Mouse (Mus musculus) brain, adult 2 months (tissue): Measurements from ENCODE around the gene Clip3.
A peak's percentile ranks its signal among the peaks of the same experiment; 100 is the strongest.

Experiments used
- DNase-seq: peaks from one replicate; pipeline ENCODE4 v3.0.0; 2011; ENCODE audit warnings: low read depth, low spot score

The Clip3 gene

DNA sequence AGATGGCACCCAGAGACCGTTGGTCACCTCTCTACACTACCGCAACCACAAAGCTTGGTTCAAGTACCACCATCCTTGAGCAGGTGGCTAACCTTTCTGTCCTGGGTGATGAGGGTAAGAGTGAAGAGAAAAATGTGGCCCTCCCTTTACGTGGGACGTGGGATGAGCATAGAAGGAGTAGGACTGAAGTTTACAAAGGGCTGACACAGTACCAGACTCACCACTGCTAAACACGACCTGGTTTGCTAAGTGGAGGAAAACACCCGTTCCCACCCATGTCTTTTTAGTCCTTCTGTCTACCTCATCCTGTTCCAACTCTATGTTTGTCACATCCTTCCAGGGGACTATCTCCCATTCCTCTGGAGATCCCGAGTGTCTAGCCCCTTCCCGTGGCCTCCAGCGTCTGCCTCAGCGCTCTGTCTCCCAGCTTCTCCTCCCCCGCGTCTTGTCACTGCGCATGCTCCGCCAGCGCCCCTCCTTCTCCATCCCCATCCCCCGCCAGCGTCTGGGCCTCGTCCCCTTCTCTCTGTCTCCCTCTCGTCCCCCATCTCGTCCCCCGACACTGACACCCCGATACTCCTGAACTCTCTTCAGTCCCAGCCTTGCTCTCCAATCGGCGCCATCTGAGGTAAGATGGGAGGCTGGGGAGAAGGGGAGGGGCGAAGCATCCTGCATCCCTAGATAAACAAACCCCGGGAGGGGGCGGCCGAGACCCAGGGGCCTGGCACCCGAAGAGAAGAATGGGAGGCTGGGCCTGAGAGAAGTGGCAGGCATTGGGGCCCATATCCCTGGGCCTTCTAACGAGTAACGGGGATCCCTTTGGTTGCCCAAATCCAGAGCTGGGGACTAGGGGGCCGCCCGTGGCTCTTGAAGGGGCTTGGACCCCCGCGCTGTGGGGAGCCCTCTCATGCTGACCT, at the start of gene Clip3:
Clip3 (plus strand) TSS at position 514 of the 917 bp plus-strand sequence.
- DNase-seq = peak; percentile 95

DNA sequence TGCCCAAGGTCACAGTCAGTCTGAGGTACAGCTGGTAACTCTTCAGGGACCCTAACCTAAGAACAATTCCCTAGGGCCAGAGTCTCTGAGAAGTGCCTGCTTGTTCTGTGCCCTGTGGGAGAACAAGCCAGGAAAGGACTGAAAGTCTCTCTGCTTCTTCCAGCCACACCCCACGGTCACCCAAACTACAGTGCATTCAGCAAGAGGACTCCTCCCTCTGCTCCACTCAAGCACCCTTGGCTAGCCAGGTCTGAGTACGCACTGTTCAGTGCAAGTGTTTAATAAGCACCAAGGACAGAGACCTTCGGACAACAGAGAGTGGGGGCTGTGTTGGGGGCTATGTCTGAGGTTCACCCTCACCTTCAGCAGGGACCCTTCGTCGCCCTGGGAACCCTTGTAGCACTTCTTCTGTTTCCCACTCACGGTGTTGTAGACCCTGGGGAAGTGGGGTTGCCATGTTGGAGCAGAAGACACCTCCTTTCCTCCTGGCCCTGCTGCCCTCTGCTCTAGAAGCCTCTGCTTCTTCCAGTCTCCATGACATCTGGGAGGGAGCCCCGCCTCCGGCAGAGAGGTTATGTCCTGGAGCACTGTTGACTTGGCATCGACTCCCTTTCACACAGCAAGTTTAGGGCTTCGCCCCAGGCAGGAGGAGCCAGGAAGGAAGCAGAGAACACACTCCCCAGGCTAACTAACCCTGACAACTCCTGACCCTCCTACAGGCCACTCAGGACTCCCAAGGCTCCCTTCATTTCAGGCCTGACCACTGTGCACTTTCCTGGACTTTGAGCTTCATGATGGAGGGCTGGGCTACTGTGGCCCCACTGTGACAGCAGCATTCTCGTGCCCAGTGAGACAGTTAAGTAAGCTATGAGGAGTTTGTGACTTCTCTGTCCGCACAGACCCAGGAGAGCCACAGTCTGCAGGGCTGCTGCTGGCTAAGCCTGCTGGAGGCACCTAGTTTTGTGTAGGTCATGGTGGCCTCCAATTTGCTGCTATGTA, 39.3 kb upstream of the Clip3 start:
- no peak for DNase-seq

DNA sequence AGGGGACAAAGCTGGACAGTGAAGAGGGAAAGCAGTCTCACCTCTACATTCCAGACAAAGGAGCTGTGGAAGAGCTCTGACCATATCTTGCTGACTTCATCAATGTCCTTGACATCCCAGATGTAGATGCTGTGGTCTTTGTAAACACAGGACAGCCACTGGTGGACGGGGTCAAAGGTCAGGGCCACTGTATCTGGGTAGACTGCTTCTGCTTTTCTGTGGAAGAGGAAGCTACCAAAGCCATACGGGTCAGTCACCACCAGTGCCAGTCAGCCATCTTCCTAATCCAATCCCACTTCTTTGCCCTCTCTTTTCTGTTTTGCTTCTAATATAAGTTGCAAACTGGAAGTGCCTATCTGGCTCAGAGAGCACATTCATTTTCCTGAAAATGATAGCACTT, 26.5 kb upstream of the Clip3 start:
- no peak for DNase-seq

DNA sequence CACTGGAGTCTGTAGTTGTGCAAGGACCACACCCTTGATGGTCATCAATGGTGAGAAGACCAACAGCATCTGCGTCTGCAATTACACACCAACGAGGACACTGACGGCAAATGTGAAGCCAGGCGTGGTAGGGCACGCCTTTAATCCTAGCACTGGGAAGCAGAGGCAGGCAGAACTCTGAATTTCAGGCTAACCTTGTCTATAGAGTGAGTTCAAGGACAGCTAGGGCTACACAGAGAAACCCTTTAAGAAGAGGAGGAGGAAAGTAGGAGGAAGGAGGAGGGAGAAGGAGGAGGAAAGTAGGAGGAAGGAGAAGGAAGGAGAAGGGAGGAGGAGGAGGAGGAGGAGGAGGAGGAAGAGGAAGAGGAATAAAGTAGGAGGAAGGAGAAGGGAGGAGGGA, 26.0 kb upstream of the Clip3 start:
- no peak for DNase-seq

DNA sequence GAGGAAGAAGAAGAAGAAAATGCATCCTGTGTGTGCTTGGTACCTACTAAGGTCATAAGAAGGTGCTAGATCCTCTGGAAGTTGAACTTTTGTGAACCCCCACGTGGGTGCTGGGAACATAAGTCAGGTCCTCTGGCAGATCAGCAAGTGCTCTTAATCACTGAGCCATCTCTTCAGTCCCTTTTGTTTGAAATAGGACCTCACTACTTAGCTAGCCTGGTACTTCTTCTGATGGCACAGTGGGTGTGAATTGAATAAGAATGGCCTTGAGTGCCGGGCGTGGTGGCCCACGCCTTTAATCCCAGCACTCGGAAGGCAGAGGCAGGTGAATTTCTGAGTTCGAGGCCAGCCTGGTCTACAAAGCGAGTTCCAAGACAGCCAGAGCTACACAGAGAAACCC, 25.6 kb upstream of the Clip3 start:
- no peak for DNase-seq

DNA sequence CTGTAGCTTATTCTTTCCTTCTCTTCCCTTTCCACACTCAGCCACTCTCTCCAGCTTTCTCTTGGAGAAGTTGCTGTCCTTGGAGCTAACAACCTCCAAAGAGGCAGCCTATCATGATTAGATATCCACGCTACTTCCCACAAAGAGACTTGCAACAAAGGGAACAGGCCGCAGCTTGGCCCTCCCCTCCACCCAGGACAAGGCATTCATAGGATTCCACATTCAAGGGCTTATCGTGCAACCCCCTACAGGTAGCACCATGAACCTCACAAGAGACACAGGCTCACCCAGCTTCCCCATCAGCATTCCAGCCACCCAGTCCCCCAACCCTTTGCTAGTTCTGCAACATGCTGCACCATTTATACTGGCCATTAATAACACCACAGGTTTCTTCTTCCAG, 24.7 kb upstream of the Clip3 start:
- DNase-seq = no peak

DNA sequence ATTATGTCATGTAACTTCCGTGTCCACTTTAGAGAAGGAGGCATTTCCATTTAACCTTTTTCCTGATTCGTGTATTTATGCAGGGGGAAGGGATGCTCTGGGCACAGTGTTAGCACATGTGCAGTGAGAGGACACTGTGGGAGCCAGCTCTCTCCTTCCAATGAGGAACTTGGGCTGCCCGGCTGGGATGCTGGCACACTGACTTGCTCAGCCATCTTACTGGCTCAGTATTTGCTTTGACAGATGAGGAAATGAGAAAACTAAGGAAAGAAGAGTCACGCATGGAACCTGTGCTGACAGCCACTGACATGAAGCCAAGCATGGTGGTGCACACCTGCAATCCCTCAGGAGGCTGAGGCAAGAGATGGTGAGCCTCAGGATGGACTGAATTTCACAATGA, 21.9 kb upstream of the Clip3 start:
- no peak for DNase-seq

DNA sequence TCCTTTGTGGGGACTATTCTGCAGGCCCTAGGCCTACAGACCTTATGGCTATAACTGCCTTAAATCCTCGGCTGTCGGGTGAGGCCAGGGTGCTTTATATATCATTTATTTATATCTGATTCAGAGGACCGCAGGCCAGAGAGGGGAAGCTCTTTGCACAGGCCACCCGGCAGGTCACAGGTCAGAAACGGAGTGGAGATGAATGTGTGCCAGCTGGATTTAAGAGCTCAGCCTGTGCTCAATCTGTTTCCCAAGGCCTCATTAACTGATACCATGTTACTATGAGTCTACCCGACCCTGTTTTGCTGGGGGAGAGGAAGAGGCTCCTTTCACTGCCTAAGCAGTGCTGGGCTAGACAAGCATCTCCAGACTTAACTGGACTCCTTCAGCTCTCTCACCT, 17.1 kb upstream of the Clip3 start:
- DNase-seq = no peak

DNA sequence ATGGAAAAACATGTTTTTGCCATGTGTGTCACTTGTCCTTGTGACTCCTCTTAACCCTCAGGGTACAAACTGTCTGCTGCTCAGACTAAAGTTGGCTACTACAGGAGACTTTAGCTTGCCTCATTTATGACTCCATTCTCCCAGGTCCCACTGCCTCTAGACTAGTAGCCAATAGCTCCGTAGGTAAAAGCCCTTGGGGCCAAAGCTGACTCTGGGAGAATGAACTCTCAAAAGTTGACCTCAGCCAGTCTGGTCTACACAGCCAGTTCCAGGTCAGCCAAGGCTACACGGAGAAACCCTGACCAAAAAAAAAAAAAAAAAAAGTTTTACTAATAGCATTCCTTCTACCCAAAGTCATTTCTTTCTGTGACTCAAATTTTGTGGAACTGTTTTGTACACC, 12.6 kb upstream of the Clip3 start:
- DNase-seq = no peak

DNA sequence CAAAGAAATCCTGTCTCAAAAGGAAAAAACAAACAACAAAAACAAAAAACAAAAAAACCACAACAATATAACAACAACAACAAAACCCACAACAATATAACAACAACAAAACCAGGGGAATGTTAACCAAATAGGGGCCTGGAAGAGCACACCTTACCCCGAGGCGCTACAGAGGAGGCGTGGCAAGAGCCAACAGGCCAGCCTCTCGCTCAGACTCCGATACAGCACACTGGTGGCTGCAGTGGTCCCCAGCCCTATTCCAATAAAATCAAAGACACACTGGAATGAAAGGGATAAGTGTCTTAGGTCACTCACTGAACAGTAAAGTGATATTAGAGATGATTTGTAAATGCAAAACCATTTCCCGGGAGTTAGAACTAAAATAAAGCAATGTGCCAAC, 12.0 kb upstream of the Clip3 start:
- DNase-seq = no peak

DNA sequence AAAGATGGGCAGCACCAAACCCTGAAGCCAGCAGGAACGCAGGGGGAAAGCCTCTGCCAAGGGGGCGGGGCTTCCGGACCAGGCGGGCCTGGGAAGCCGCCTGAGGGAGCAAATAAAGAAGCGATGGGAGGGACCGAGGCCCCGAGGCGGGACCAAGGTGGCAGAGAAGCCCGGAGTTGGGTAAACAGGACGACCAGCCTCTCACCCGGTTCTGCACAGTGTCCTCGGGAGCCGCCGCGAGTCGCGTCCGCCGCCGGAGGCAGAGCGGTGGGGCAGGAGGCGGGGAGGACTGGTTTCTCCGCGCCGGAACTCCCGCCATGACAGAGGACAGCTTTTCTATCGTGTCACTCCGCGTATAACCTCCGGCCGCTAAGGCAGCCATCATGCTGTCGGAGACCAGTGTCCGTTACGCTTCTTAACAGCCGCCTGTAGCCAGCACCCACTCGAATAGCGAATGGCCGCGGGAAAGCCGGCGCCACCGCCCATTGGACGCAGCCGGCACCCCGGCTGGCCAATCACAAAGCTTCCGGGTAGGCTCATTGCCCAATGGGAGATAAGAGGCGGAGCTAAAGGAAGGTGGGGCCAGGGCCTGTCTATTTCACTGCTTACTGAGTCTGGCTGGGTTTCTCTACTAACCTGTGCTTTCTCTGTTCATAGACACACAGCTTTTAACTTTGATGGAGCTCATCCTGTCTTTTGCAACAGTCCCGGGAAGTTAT, 11.4 kb upstream of the Clip3 start, which contains the start of the genes Thap8 and Wdr62:
Thap8 (plus strand) TSS at position 144 of the 719 bp plus-strand sequence.
Wdr62 (minus strand) TSS at position 469 of the 719 bp plus-strand sequence.
- peak; percentile 97 for DNase-seq

DNA sequence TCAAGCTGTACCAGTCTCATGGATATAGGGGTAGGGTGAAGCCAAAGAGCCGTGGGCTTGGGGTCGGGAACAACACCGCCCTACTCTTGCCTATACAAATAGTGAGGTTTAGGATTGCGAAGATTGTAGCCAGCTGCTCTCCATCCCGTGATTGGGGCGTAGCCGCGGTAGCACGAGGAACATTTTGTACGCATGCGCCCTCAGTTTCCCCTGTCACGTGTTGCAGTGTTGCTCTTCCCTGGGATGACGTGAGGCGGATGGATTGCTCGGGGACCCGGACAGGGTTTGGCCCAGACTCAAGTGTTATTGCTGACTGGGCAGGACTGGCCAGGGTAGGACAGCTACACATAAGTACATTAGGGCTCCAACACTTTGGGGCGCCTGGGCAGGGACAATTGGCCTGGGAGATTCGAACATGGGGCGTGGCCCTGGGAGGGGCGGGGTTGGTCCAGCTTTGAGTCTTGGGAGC, 10.8 kb upstream of the Clip3 start:
- peak; percentile 95 for DNase-seq

DNA sequence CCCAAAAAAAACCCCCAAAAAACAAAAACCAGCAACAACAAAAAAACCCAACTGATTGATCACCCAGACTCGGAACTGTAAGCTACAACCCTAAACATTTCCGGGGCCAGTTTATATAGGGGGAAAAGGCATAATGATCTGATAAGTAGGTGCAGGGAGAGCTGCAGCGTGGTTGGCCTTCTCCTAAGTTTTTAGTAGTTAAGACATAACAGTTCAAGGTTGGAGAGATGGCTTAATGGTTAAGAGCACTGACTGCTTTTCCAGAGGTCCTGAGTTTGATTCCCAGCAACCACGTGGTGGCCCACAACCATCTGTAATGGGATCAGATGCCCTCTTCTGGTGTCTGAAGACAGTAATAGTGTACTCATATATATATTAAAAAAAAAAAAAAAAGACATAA, 10.0 kb upstream of the Clip3 start:
- DNase-seq = no peak

DNA sequence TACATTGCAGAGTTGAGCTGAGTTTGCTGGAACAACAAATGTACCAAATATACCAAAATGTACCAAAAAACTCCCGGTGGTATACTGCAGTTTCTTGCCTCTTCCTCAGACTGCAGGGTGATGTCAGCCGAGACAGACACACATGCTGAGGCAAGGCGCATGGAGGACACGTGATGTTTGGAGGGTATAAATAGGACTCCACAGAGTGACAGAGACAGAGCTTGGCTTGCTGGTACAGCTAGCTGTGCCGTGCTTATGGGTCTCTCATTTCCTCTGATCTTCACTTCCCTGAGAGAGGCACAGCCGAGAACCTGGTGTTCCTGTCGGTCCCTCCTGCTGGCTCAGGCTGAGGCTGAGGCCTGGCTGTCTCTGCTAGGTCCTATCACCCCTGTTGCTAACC, 8.8 kb upstream of the Clip3 start:
- peak; percentile 55 for DNase-seq

DNA sequence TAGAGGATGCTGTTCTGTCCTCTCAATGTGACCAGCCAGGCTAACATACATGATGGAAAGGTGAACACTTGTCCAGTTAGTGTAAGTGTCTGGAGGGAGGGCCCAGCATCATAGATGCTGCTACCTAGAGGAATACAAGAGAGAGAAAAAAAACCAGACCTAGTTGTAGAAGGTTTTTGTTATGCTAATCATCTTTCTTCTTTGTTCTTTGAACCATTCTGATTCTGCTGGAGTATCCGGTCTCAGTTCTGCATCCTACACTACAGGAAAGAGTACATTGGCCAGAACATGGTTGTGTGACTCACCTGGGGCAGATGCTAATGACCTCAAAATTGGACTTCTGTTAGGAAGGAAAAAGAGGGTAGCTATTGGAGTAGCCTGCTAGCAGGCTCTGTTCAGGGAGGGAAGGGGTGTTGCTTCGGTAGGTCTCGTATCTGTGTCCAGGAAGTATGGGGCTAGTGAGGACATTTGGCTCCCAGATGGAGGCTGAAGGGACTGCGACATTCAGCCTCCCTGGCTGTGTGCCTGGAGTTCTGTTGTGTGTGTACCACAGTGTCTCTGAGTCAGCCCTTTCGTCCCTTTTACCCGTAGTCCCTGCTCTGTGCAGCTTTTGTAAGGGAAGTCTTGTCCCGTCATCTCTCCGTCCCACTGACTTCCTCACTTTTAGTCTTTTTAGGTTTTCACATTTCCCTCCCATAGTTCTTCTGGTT, 4.7 kb upstream of the Clip3 start:
- peak; percentile 96 for DNase-seq

DNA sequence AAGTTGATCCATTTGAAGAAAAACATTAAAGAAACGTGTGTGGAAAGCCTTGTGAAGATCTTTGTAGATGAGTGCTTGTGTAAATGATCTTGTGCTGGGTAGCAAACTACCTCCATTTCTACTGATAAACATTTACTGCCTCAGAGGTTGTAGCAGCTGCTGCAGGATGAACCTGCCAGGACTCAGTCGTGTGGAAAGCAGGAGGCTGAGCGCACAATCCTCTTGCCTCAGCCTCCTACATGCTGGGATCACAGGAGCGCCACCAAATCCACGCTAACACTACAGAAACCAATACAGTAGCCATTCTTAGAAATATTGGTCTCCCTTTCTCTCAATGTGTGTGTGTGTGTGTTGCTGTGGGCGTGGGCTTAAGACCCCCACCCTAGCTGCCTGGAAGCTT, 3.5 kb upstream of the Clip3 start:
- peak; percentile 74 for DNase-seq

DNA sequence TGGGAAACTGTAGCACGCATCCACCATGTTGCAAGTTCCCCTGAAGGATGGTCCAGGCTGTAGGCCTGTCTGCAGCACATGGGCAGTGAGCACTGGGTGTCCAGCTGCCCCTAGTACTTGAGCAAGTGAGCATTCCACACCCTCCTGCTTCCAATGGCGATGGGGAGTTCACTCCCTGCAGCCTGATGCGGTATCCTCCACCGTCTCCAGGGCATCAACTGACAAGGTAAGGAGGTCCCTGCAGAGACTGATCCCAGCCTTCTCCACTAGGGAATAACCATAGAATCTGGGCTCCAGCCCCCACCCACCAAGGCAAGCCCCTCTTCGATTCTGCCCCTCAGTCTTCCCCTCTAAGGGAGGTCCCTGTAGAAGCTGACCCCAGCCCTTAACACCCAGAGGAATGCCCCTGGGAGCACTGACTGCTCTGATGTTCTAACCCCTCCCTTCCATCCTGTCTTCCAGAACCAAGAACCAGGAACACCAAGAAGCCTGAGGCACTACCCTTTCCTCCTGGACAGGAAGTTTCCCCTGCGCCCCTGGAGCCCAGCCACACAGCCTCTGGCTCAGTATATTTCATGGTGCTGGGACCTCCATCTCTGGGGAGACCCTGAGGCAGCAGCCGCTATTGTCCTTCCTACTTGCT, 2.3 kb upstream of the Clip3 start:
- no peak for DNase-seq

DNA sequence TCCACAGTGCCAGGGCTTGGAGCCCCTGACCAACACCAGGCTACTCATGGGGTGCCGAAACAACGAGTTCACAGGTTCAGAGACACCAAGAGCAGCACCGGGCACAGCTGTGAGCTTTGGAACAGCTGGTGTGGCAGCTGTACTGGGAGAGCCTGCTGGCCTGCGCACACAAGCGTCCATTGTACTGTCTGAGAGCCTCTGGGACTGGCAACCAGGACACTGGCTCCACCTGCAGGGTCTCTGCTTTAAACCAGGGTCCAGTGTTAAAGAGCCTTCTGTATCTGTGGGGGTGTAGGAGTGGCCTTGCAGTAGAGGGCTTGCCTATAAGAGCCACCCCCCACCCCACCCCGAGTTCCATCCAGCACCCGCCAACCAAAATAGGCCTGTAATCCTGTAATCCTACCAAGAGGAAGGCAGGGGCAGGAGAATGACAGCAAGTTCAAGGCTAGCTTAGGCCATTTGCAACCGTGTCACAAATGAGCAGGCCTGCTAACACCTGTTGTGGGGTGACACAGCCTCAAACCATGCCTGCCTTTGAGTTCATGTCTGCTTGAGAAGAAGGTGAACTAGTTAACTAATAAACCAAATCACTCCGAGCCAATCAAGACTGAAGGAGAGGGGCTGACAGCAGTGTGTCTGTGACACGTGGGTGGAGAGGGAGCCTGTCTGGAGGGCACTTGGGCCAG, 1.7 kb upstream of the Clip3 start:
- DNase-seq = peak; percentile 85

DNA sequence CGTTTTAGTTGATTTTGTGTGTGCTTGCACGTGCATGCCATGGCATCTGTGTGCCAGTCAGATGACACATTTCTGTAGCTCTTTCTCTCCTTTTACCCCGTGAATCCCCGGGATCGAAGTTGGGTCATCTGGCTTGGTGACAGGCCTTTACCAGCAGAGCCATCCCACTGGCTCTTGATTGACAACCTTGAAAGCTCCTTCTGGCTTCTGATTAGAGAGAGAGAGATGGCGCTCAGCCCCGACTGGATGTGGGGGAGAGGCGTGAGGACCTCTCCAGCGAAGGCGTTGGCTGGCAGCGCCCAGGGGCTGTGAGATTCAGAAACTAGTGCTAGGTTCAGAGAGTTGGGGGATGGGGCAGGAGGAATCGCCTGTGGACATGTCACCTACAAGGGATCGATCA, 2.3 kb downstream of the Clip3 start:
- DNase-seq = peak; percentile 77

DNA sequence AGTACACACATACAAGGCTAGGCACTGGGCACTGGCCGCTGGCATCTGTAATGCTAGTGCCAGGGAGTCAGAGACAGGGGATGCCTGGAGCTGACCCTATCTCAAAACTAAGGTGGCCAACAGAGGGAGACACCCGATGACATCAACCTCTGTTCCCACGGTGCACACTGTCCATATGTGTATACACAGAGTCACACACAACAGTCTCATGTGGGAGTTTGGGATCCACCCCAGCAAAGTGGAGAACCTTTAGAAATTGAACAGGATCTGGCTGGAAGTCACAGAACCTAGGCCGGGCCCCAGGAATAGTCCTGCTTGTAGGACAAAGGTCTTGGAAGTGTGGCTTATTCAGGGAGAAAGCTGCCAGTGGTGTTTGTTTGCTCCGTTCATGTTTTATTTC, 2.8 kb downstream of the Clip3 start:
- no peak for DNase-seq
